Mouse (Mus musculus): ENCODE results near the gene Mpo.

Mpo gene

DNA sequence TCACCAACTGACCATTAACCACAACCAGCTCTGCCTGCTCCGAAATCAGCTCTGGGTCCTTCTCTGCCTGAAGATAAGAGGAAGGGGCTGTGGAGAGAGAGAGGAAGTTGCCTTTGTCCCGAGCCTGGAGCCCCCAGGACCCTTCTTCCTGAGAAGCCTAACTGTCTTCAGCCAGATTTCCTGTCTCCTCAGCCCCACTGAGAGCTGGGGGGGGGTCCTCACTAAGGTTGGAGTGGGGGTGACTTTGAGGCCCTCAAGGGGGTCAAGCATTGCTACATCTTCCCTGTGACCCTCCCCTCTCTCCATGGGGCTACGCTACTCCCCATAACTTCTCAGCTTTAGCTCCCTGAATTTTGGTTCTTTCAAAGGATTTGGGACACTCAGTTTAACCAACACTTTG lies at the start of gene Mpo:
Gene Mpo, plus strand, starts transcription at position 122 of the 400 bp plus-strand sequence.
- in situ Hi-C loops (cut with MboI, MseI), result no loop called here

- in situ Hi-C loops (cut with MboI, MseI), result no loop called here
Measured at GRCm38 (mm10) chr11:87743691-87744090, 49.7 kb upstream of the Mpo start.

GRCm38 (mm10) chr11:87744964-87745363 lies 48.4 kb upstream of the Mpo start:
- in situ Hi-C loops (cut with MboI, MseI), result no loop called here

GRCm38 (mm10) chr11:87745632-87746555 lies 47.5 kb upstream of the Mpo start:
- in situ Hi-C loops (cut with MboI, MseI), result no loop called here

DNA sequence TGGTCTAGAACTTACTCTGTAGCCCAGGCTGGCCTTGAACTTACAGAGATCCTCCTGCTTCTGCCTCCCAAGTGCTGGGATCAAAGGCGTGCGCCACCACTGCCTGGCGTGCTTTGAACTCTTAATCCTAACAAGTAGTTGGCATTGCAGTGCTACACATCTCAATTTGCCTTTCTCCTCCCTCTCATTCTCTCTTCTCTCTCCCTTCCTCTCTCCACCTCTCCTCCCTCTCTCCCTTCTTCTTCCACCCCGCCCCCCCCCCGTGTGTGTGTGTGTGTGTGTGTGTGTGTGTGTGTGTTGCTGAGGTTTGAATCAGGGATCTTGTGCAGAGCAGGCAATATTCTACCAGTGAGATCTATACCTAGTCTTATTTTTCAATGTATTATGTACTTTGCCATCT lies 46.1 kb upstream of the Mpo start:
- in situ Hi-C loops (cut with MboI, MseI), result no loop called here

GRCm38 (mm10) chr11:87747716-87748115 lies 45.7 kb upstream of the Mpo start:
- in situ Hi-C loops (cut with MboI, MseI), result no loop called here

- in situ Hi-C loops (cut with MboI, MseI), result no loop called here
Measured at GRCm38 (mm10) chr11:87748132-87749119, 45.0 kb upstream of the Mpo start.

- in situ Hi-C loops (cut with MboI, MseI), result no loop called here
Measured at GRCm38 (mm10) chr11:87749192-87750042, 44.0 kb upstream of the Mpo start.

- in situ Hi-C loops (cut with MboI, MseI), result no loop called here
Measured at GRCm38 (mm10) chr11:87750043-87750421, 43.3 kb upstream of the Mpo start.

DNA sequence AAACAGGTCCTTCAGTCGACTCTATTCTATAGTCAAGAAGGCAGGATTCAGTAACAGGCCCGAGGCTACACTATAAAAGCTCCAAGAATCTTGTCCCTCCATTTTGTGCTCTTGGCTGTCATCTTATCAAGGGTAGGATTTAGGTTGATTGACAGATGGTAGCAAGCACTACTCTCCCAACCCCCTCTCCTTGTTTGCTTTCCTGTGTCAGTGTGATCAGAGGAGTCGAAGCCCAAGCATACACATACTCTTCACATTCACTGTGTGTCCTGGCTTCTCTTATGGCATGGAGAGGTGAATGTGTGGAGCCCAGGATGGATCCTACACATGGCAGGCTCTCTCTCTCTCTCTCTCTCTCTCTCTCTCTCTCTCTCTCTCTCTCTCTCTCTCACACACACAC lies 42.9 kb upstream of the Mpo start:
- in situ Hi-C loops (cut with MboI, MseI), result no loop called here

DNA sequence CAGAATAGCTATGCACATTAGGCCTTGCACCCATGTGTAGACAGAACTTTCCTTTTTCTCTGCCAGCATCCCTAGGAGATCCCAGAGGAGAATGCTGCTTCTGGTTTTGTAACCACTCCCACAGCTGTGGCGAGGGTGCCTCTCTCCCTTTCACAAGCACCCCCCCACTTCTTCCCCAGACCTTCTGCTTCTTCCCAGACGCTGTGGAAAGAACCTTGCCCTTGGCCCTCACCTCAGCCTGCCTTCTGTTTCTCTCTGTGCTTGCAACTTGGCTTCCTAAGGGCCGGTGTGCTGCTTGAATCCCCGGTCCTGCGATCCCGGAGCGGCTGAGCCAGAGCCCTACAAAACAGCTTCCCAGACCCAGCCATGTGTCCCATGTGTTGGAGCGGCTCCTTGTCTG lies 42.4 kb upstream of the Mpo start:
- in situ Hi-C loops (cut with MboI, MseI), result no loop called here

GRCm38 (mm10) chr11:87751491-87751966 lies 41.9 kb upstream of the Mpo start:
- in situ Hi-C loops (cut with MboI, MseI), result no loop called here

DNA sequence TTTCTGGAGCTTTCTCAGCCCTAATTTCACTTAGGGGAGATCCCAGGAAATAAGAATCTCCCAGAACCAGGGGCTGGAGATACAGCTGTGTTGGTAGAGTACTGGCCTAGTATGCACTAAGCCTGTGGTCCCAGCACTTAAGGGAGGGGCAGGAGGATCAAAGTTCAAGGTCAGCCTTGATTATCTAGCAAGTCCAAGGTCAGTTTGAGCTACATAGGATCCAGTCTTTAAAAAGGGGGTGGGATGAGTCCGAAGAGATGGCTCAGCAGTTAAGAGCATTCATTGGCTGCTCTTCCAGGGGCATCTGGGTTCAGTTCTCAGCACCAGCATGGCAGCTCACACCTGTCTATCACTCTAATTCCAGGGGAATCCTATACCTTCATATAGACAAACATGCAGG lies 41.1 kb upstream of the Mpo start:
- in situ Hi-C loops (cut with MboI, MseI), result no loop called here

- in situ Hi-C loops (cut with MboI, MseI), result no loop called here
Measured at GRCm38 (mm10) chr11:87753255-87753654, 40.1 kb upstream of the Mpo start.

GRCm38 (mm10) chr11:87753891-87754501 lies 39.4 kb upstream of the Mpo start:
- in situ Hi-C loops (cut with MboI, MseI), result no loop called here

DNA sequence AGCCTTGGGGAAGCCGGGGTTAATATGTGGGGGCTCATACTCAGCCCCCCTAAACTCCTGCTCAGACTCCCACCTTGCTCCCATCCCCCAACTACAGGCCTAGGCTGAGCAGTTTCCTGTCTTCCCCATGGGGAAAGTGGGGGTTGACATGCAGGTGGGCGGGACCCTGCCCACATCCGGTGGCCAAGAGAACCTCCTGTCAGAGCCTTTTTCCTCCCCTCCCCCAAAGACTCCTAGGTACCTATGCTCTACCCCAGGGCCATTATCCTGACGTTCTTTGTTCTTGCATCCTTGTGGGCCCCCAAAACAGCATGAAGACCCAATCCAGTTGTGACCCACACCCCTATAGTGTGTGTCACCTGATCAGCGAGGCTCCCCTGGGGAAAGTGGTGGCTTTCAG lies 38.8 kb upstream of the Mpo start:
- in situ Hi-C loops (cut with MboI, MseI), result no loop called here

DNA sequence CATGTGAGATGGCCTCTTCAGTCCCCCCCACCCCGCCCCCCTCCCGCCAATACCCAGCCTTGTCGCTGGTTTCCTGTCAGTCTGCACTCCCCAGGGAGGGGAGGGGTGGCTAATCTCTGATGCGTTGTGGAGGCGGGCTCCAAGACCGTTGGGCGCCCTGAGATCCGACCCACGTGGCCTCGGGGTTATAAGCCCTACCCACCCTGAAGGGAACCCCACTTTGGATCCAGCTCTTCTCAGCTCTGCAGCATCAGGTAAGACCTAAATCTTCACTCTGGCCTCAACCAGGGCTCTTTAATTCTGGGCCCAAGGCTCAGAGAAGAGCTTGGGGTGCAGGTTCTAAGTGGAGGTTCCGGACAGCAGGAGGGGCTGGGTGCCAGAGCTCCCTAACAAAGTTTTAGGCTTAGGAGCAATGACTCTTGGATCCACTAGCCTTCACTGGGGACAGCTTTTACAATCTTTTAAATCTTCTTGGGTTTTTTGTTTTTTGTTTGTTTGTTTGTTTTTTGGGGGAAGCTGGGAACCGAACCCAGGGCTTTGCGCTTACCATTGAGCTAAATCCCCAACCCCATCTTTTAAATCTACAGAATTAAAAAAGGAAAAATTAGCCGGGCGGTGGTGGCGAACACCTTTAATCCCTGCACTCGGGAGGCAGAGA lies 37.9 kb upstream of the Mpo start:
- in situ Hi-C loops (cut with MboI, MseI), result no loop called here

DNA sequence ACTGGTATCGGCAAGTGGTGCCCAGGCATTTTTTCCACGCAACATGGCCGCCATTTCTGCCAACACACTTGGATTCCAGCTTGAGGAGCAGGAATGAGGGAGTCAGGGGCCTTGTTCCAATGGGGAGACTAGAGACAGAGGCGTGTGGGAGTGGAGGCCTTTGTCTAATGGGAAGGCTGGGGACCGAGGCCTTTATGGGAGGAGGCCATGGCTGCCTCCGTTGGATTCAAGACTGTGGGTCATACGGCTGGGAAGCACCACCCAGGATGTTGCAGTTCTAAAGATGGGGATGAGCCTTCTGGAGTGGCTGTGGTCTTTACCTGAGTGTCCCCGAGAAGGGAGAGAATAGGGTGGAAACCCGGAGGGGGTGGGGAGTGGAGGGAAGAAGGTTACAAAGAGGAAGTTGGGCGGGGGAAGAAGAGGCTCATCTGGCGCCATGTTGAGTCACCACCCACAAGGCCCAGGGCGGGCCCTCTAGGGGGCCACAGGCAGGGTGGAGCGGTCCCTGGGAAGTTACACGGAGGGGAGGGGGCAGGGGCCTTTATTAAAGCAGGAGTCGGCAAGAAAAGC lies 37.0 kb upstream of the Mpo start:
- in situ Hi-C loops (cut with MboI, MseI), result no loop called here

DNA sequence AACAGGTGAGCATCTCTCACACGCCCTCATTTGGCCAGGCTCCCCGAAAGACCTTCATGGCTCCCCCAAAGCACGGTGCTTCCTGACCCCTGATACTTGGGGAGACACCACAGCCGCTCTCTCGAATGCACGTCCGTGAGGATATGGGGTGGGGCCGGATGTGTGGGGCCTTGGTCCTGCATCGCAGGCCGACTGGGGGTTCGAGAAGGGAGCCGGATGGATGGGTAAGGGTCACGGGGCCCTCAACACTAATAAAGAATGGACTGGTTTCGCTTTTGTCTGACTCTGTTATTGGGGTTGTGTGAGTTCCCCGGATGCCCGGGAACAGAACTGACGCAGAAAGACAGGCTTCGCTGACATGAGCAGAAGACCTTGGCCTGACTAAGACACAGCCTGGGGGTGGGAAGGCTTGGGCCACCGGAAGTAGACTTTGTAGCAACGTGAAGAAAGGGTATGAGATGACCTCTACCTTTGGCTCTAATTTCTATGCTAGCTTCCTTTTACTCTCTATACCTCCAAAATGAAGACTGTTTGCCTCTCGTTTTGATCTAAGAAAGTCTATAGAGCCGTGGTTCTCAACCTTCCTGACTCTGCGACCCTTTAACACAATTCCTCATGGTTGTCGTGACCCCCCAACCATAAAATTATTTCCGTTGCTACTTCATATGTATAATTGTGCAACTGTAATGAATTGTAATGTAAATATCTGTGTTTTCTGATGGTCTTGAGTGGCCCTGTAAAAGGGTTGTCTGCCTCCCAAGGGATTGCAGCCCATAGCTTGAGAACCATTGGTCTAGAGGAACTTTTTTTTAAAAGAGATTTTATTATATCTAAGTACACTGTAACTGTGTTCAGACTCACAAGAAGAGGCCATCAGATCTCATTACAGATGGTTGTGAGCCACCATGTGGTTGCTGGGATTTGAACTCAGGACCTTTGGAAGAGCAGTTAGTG lies 36.1 kb upstream of the Mpo start:
- in situ Hi-C loops (cut with MboI, MseI), result no loop called here
